ENCODE assay signal across 16 mouse cellular contexts in genomic region chr2:38934936-38935335, GRCm38 (mm10). TPM values are rescaled to one million over a fixed set of nuclear protein-coding genes. Genes with fewer than 3 reads are reported as not detected.
DNase-seq lines count a peak whose midpoint lies in the region; ATAC-seq and TF ChIP-seq lines count a peak whose summit lies in the region.
"Had no signal": no experiment of that assay in that cellular context is flagged by ENCODE, and none has a peak within 500 bp of the region (broad histone marks: within the 10 kb centered on the region; RNA-seq: fewer than 3 reads in every experiment).

No protein-coding gene starts in this region.

- no peaks in the 10 kb centered on the region for H3K79me2 ChIP-seq in heart, adult 2 months (replicated peaks; ENCODE audit: control insufficient read depth, insufficient read depth, low read length)

- 55% methylated on average over 5 of the region's 5 CpGs for WGBS in heart, adult 2 months
- WGBS in midbrain, embryonic 11.5 days: 36% methylated on average over 5 of the region's 5 CpGs
- 47% methylated on average over 5 of the region's 5 CpGs for WGBS in midbrain, embryonic 13.5 days
- 51% methylated on average over 5 of the region's 5 CpGs for WGBS in heart, embryonic 15.5 days
- 67% methylated on average over 5 of the region's 5 CpGs for WGBS in neural tube, embryonic 15.5 days

- no peak overlapping the region for H3K27ac ChIP-seq in heart, adult 2 months
- H3K27ac ChIP-seq in midbrain, embryonic 11.5 days (ENCODE audit: low read depth, low read length): no peak overlapping the region
- no peak overlapping the region for H3K27ac ChIP-seq in midbrain, embryonic 13.5 days
- H3K27ac ChIP-seq in heart, embryonic 15.5 days: peak overlapping the region; percentile 25; the same call in 1 of the 2 replicates
- H3K27ac ChIP-seq in neural tube, embryonic 15.5 days (replicated peaks): no peak overlapping the region
- H3K27ac ChIP-seq: liver, embryonic 14.5 days; macrophage had no signal

- intact Hi-C loops in heart, adult 2 months (cut with DNase I): no loop called here

- TF ChIP-seq CTCF in heart, adult 2 months (IDR thresholded peaks at IDR 0.05): no peak

- no peaks in the 10 kb centered on the region for H3K36me3 ChIP-seq in heart, adult 2 months (ENCODE audit: control insufficient read depth, insufficient read depth, low read length)
- no peaks in the 10 kb centered on the region for H3K36me3 ChIP-seq in midbrain, embryonic 11.5 days (ENCODE audit: control insufficient read depth, insufficient read depth, low read length)
- H3K36me3 ChIP-seq in midbrain, embryonic 13.5 days: no peaks in the 10 kb centered on the region
- H3K36me3 ChIP-seq in heart, embryonic 15.5 days: no peaks in the 10 kb centered on the region
- H3K36me3 ChIP-seq in neural tube, embryonic 15.5 days: no peaks in the 10 kb centered on the region

- peak; percentile 93 for DNase-seq in heart, adult 11 months
- no peak for DNase-seq in heart, adult 2 months
- peak; percentile 83 for DNase-seq in midbrain, embryonic 11.5 days (ENCODE audit: low spot score, missing footprints)
- DNase-seq in layer of hippocampus, postnatal 10 days (ENCODE audit: low spot score in 2 of 2): no peak
- no peak for DNase-seq in lung, postnatal 36 days
- DNase-seq: cerebellum, adult 9-11 months; kidney, adult 2 months; right cerebral cortex, postnatal 25 days; thymus, postnatal 4 days had no signal

- TF ChIP-seq POLR2A in heart, adult 2 months (IDR thresholded peaks at IDR 0.05; ENCODE audit: insufficient read depth, low read depth, low read length): no peak

- no peaks in the 10 kb centered on the region for H3K9me3 ChIP-seq in midbrain, embryonic 11.5 days (ENCODE audit: control insufficient read depth, low read length)
- H3K9me3 ChIP-seq in midbrain, embryonic 13.5 days: no peaks in the 10 kb centered on the region
- no peaks in the 10 kb centered on the region for H3K9me3 ChIP-seq in heart, embryonic 15.5 days (replicated peaks)
- no peaks in the 10 kb centered on the region for H3K9me3 ChIP-seq in neural tube, embryonic 15.5 days (replicated peaks)

- no peak for ATAC-seq in midbrain, embryonic 11.5 days (ENCODE audit: low FRiP score)
- ATAC-seq in midbrain, embryonic 13.5 days: no peak
- no peak for ATAC-seq in heart, embryonic 15.5 days (replicated peaks; ENCODE audit: insufficient number of reproducible peaks, insufficient read depth, low FRiP score, low read depth)
- no peak for ATAC-seq in neural tube, embryonic 15.5 days (ENCODE audit: low FRiP score)
- ATAC-seq: forebrain, embryonic 16.5 days had no signal

- peaks cover 2% of the 10 kb centered on the region; the same call in 1 of the 2 replicates for H3K4me1 ChIP-seq in heart, adult 2 months (ENCODE audit: control insufficient read depth, insufficient read depth, low read length)
- peaks cover 12% of the 10 kb centered on the region for H3K4me1 ChIP-seq in midbrain, embryonic 11.5 days (ENCODE audit: control insufficient read depth, insufficient read depth, low read length)
- H3K4me1 ChIP-seq in midbrain, embryonic 13.5 days (replicated peaks): peaks cover 25% of the 10 kb centered on the region
- H3K4me1 ChIP-seq in heart, embryonic 15.5 days (replicated peaks): peaks cover 31% of the 10 kb centered on the region
- peaks cover 23% of the 10 kb centered on the region for H3K4me1 ChIP-seq in neural tube, embryonic 15.5 days

- no peaks in the 10 kb centered on the region for H3K27me3 ChIP-seq in heart, adult 2 months (ENCODE audit: control insufficient read depth, insufficient read depth, low read length)
- no peaks in the 10 kb centered on the region for H3K27me3 ChIP-seq in midbrain, embryonic 11.5 days (ENCODE audit: control insufficient read depth, insufficient read depth, low read length)
- peaks cover 17% of the 10 kb centered on the region for H3K27me3 ChIP-seq in midbrain, embryonic 13.5 days
- peaks cover 5% of the 10 kb centered on the region; the same call in 1 of the 2 replicates for H3K27me3 ChIP-seq in heart, embryonic 15.5 days
- H3K27me3 ChIP-seq in neural tube, embryonic 15.5 days (replicated peaks): peaks cover 5% of the 10 kb centered on the region; the same call in 1 of the 2 replicates

- no peak overlapping the region for H3K4me2 ChIP-seq in midbrain, embryonic 11.5 days
- no peak overlapping the region for H3K4me2 ChIP-seq in midbrain, embryonic 13.5 days (replicated peaks)
- peak overlapping the region; percentile 9; the same call in 1 of the 2 replicates for H3K4me2 ChIP-seq in heart, embryonic 15.5 days
- H3K4me2 ChIP-seq in neural tube, embryonic 15.5 days: peak overlapping the region; percentile 20; the same call in 1 of the 2 replicates

- no peak overlapping the region for H3K9ac ChIP-seq in heart, adult 2 months (ENCODE audit: low read depth, low read length)
- H3K9ac ChIP-seq in midbrain, embryonic 11.5 days (ENCODE audit: low read length): no peak overlapping the region
- H3K9ac ChIP-seq in midbrain, embryonic 13.5 days (replicated peaks): no peak overlapping the region
- H3K9ac ChIP-seq in heart, embryonic 15.5 days: no peak overlapping the region
- no peak overlapping the region for H3K9ac ChIP-seq in neural tube, embryonic 15.5 days (replicated peaks)
- H3K9ac ChIP-seq: liver, embryonic 14.5 days had no signal

- H3K4me3 ChIP-seq in heart, adult 2 months: no peak overlapping the region
- no peak overlapping the region for H3K4me3 ChIP-seq in midbrain, embryonic 11.5 days (ENCODE audit: low read depth, low read length)
- H3K4me3 ChIP-seq in midbrain, embryonic 13.5 days (replicated peaks): no peak overlapping the region
- H3K4me3 ChIP-seq in heart, embryonic 15.5 days: no peak overlapping the region
- no peak overlapping the region for H3K4me3 ChIP-seq in neural tube, embryonic 15.5 days (replicated peaks)

- no peak for TF ChIP-seq EP300 in heart, adult 2 months (IDR thresholded peaks at IDR 0.05; ENCODE audit: insufficient read depth, low read depth, low read length)

RNA-seq across cellular contexts. Expression of gene Olfml2a, which starts 3.2 kb away (rescaled TPM):
- total RNA-seq in heart, adult 2 months (2021): 1 to 10 TPM; 3.0 to 3.8 TPM
- 2.9 and 6.6 TPM in 2 replicates for polyA plus RNA-seq in heart, adult 2 months (2012; rRNA removed)
- 1.9 and 2.2 TPM in 2 replicates for polyA plus RNA-seq in midbrain, embryonic 11.5 days (2014; fragmentation: Nextera tagmentation; extraction: Ambion mirVana)
- 2.2 and 2.4 TPM in 2 replicates for polyA plus RNA-seq in midbrain, embryonic 13.5 days (2015; fragmentation: Nextera tagmentation; extraction: Ambion mirVana)
- polyA plus RNA-seq in heart, embryonic 15.5 days (2015; fragmentation: Nextera tagmentation; extraction: Ambion mirVana): 7.2 and 11.5 TPM in 2 replicates
- polyA plus RNA-seq in neural tube, embryonic 15.5 days (2015; fragmentation: Nextera tagmentation; extraction: Ambion mirVana): 7.1 and 8.4 TPM in 2 replicates
- 1 to 10 TPM; 3.2 to 4.7 TPM for total RNA-seq in layer of hippocampus, postnatal 10 days (2021)
- total RNA-seq: monocyte, adult 5-6 weeks had no signal
- polyA plus RNA-seq: macrophage had no signal

RNA-seq across cellular contexts. Expression of gene Nr6a1, which starts 7.4 kb away (rescaled TPM):
- total RNA-seq in heart, adult 2 months (2021): 1 to 10 TPM; 1.2 to 1.4 TPM
- 1.3 and 2.0 TPM in 2 replicates for polyA plus RNA-seq in heart, adult 2 months (2012; rRNA removed)
- polyA plus RNA-seq in midbrain, embryonic 11.5 days (2014; fragmentation: Nextera tagmentation; extraction: Ambion mirVana): 4.4 and 5.2 TPM in 2 replicates
- 1.9 and 2.0 TPM in 2 replicates for polyA plus RNA-seq in midbrain, embryonic 13.5 days (2015; fragmentation: Nextera tagmentation; extraction: Ambion mirVana)
- polyA plus RNA-seq in heart, embryonic 15.5 days (2015; fragmentation: Nextera tagmentation; extraction: Ambion mirVana): 0.39 and 0.68 TPM in 2 replicates
- polyA plus RNA-seq in neural tube, embryonic 15.5 days (2015; fragmentation: Nextera tagmentation; extraction: Ambion mirVana): 2.3 TPM in 2 replicates
- total RNA-seq in layer of hippocampus, postnatal 10 days (2021): 1 to 10 TPM; 3.8 to 4.2 TPM

Comparison
In these comparisons a context has a peak if more than half of its experiments do, and no peak if none do; other contexts are left out.
1. DNase-seq: peak in heart, adult 11 months (single experiment) and midbrain, embryonic 11.5 days (single experiment); none in heart, adult 2 months (0 of 2), layer of hippocampus, postnatal 10 days (0 of 2) and lung, postnatal 36 days (single experiment).
2. H3K4me2 ChIP-seq: peak in heart, embryonic 15.5 days (single experiment) and neural tube, embryonic 15.5 days (single experiment); none in midbrain, embryonic 11.5 days (single experiment) and midbrain, embryonic 13.5 days (single experiment).